ENCODE assay signal across 9 mouse cellular contexts in the genomic region with DNA sequence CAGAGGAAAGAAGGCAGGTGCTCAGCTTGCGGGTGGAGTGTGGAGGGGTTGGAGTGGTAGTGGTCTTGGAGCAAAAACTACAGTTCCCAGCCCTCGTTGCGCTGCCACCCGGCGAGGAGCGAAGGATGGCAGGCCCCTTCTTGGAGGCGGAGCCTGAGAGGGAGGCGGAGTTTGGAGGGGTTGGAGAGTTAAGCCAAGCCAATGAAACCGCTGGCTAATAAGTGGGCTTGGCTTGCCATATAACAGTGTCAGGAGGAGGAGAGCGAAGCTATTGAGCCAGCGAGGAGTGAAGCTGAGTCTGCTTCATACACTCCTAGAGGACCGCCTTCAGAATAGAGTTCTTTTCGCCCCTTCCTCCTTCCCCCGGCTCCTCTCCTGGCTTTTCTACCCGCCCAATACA. TPM values are rescaled to one million over a fixed set of nuclear protein-coding genes. Genes with fewer than 3 reads are reported as not detected.
DNase-seq lines count a peak whose midpoint lies in the region; ATAC-seq and TF ChIP-seq lines count a peak whose summit lies in the region.
"Had no signal": no experiment of that assay in that cellular context is flagged by ENCODE, and none has a peak within 500 bp of the region (broad histone marks: within the 10 kb centered on the region; RNA-seq: fewer than 3 reads in every experiment).

A gene (plus strand): TSS at position 271 of the 400 bp plus-strand sequence.

- no peak for TF ChIP-seq EP300 in lung, postnatal 0 days (IDR thresholded peaks at IDR 0.05)

- peak; percentile 63 to 74 for DNase-seq in adrenal gland, adult 18-20 months (ENCODE audit: low spot score in 2 of 2)
- peak; percentile 70 to 76 for DNase-seq in gastrocnemius, adult 8-10 months (ENCODE audit: low spot score in 2 of 2)
- DNase-seq in layer of hippocampus, postnatal 25 days (ENCODE audit: extremely low spot score in 1 of 2, low spot score in 1 of 2): peak; percentile 75 to 79
- DNase-seq in lung, postnatal 0 days (ENCODE audit: low spot score): peak; percentile 92
- DNase-seq in ovary, postnatal 36 days (ENCODE audit: low spot score): peak; percentile 84
- peak; percentile 68 to 80 for DNase-seq in urinary bladder, postnatal 36 days (ENCODE audit: low spot score in 2 of 2)

- no peaks in the 10 kb centered on the region for H3K9me3 ChIP-seq in hindbrain, embryonic 15.5 days
- no peaks in the 10 kb centered on the region for H3K9me3 ChIP-seq in lung, postnatal 0 days (ENCODE audit: low read length)

- H3K27ac ChIP-seq in hindbrain, embryonic 15.5 days (replicated peaks): peak within 1 kb of the TSS; percentile 71
- no peak within 1 kb of the TSS for H3K27ac ChIP-seq in lung, postnatal 0 days (ENCODE audit: low read length)

- ATAC-seq in common myeloid progenitor, adult 5-6 weeks (replicated peaks; ENCODE audit: low read depth, poor library complexity, severe bottlenecking): peak; percentile 98
- ATAC-seq in hindbrain, embryonic 15.5 days (ENCODE audit: low FRiP score, low read depth): peak; percentile 94
- peak; percentile 93 for ATAC-seq in lung, postnatal 0 days

- peak within 1 kb of the TSS; percentile 45 for H3K4me3 ChIP-seq in hindbrain, embryonic 15.5 days
- peak within 1 kb of the TSS; percentile 30 for H3K4me3 ChIP-seq in lung, postnatal 0 days (ENCODE audit: low read depth, low read length)

- H3K4me2 ChIP-seq in hindbrain, embryonic 15.5 days: peak within 1 kb of the TSS; percentile 96
- peak within 1 kb of the TSS; percentile 63 for H3K4me2 ChIP-seq in lung, postnatal 0 days (replicated peaks; ENCODE audit: low read depth, low read length)

- H3K36me3 ChIP-seq in hindbrain, embryonic 15.5 days: no peaks in the 10 kb centered on the region
- no peaks in the 10 kb centered on the region for H3K36me3 ChIP-seq in lung, postnatal 0 days (ENCODE audit: insufficient read depth, low read length)

- no peak for TF ChIP-seq CTCF in lung, postnatal 0 days (IDR thresholded peaks at IDR 0.05)

- no peaks in the 10 kb centered on the region for H3K27me3 ChIP-seq in hindbrain, embryonic 15.5 days
- H3K27me3 ChIP-seq in lung, postnatal 0 days (replicated peaks; ENCODE audit: insufficient read depth, low read length): peaks cover 6% of the 10 kb centered on the region

- WGBS in hindbrain, embryonic 15.5 days: 0% methylated on average over 15 of the region's 15 CpGs
- 2% methylated on average over 14 of the region's 15 CpGs for WGBS in lung, postnatal 0 days

- peak within 1 kb of the TSS; percentile 56 for H3K9ac ChIP-seq in hindbrain, embryonic 15.5 days
- no peak within 1 kb of the TSS for H3K9ac ChIP-seq in lung, postnatal 0 days (replicated peaks; ENCODE audit: low read depth)

- peaks cover 53% of the 10 kb centered on the region for H3K4me1 ChIP-seq in hindbrain, embryonic 15.5 days (replicated peaks)
- H3K4me1 ChIP-seq in lung, postnatal 0 days (ENCODE audit: insufficient read depth, low read depth, low read length): peaks cover 3% of the 10 kb centered on the region; the same call in 1 of the 2 replicates

RNA-seq across cellular contexts. Expression of the gene that starts here (rescaled TPM):
- 1 to 10 TPM; 2.7 to 3.8 TPM for total RNA-seq in adrenal gland, adult 18-20 months (2021)
- total RNA-seq in common myeloid progenitor, adult 5-6 weeks (2017): not detected in 2 replicates
- 1 to 10 TPM; 1.3 to 2.3 (median 1.8) TPM for total RNA-seq in gastrocnemius, adult 8-10 months (2022)
- 9.1 and 9.6 TPM in 2 replicates for polyA plus RNA-seq in hindbrain, embryonic 15.5 days (2015; fragmentation: Nextera tagmentation; extraction: Ambion mirVana)
- 10 to 100 TPM; 22.9 to 23.5 TPM for total RNA-seq in layer of hippocampus, postnatal 25 days (2021)
- 1.00 and 1.0 TPM in 2 replicates for polyA plus RNA-seq in lung, postnatal 0 days (2015; fragmentation: Nextera tagmentation; extraction: Ambion mirVana)
- total RNA-seq: neutrophil, adult 5-6 weeks had no signal

Comparison
In these comparisons a context has a peak if more than half of its experiments do, and no peak if none do; other contexts are left out.
1. RNA of the gene that starts here (total RNA-seq): 22.9 to 23.5 TPM in layer of hippocampus, postnatal 25 days; 2.7 to 3.8 TPM in adrenal gland, adult 18-20 months, 1.3 to 2.3 TPM in gastrocnemius, adult 8-10 months and not detected in common myeloid progenitor, adult 5-6 weeks; every median in the first group is over 4 times any median in the second.
2. Peak in ATAC-seq in common myeloid progenitor, adult 5-6 weeks; RNA of the gene not detected or under 1 TPM.
3. Peak in every context shown above with its lines, with median percentiles within 50 percentile points of each other: DNase-seq and ATAC-seq.